Mouse (Mus musculus) Patski (cell line): Measurements from ENCODE around the gene Gmeb1. TPM values are rescaled to one million over a fixed set of nuclear protein-coding genes. Genes with fewer than 3 reads are reported as not detected.
A peak's percentile ranks its signal among the peaks of the same experiment; 100 is the strongest.
"Not testable (repeated sequence)": the region's sequence is repeated elsewhere in the genome, so short reads cannot be mapped to it uniquely, and the experiment has no call there.

Experiments
- ATAC-seq: fragments of 100-300 bp; one replicate; pipeline ENCODE4 v1.8.0; 2021
- CTCF ChIA-PET: fragments of 350-600 bp; sonication (Branson Sonifier 250); formaldehyde crosslinking; loops from one replicate; lab custom pipeline; 2022; ENCODE audit warnings: inconsistent platforms; lab: Charles Lee
- POLR2A ChIA-PET: fragments of 350-600 bp; sonication (Branson Sonifier 250); formaldehyde crosslinking; loops from one replicate; lab custom pipeline; 2022; ENCODE audit warnings: antibody characterized with exemption, inconsistent platforms; lab: Charles Lee
- DNase-seq: peaks from one replicate; pipeline ENCODE4 v3.0.0-alpha.2; 2011; ENCODE audit warnings: low read depth, low spot score
- H3K27me3 ChIP-seq: fragments of 371-371 bp; one replicate; pipeline ENCODE4 v1.5.1; 2021
- CTCF ChIP-seq: fragments of 100-300 bp; IDR thresholded peaks from one replicate; pipeline ENCODE4 v1.5.1; 2021
- in situ Hi-C: fragments of 300-500 bp; cut with MboI; formaldehyde crosslinking; loops from 3 replicates; pipeline ENCODE4 v1.11.1; 2018; ENCODE audit warnings: low pct_unique_long_range_greater_than_20kb, mixed read lengths
- polyA plus RNA-seq: library from polyadenylated mRNA; unstranded; gene quantifications from one replicate; pipeline ENCODE4 v1.2.3, GENCODE M21; 2021

The Gmeb1 gene
- polyA plus RNA-seq, 1 experiment from 2014 or later, result 14.0 TPM

DNA sequence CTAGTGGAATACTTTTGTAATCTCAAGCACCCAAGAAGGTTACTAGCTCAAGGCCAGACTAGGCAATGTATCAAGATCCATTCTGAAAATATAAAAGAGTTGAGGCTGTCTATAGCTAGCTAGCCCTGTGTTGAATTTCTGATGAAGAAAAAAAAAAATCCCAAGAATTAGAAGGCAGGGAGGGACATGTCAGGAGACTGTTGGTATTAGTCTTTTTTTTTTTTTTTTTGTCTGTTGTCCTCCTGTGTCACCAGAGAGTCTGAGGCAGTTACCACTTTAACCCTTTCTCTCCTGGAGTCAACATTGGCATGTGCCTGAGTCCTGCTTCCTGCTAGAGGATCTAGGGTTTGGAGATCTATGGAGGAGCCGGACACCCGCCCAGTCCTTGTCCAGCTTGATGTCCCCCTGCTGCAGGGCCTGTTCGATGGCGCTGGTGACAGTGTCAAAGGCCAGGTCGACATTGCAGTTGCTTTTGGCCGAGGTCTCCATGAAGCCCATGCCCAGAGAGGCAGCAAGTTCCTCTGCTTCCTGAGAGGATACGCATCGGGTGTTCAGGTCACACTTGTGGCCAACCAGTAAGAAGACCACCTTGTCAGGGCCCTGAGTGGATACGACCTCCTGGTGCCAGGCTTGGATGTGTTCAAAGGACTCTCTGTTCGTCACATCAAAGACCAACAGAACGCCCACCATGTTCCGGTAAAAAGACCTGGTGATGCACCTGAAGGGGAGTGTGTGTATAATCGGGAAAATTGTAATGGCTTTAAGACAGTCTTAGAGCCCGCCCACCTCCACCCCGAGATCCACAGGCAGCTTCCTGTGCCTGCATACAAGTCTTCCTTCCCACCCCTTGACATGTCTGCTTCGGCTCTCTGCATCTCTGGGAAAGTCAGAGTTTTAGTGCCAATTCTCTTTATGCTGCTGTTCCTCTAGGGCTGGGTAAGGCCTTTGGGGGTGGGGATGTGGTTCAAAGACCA is 40.9 kb upstream of the Gmeb1 start:
- in situ Hi-C loops, result loop anchor here (5.0 kb wide), 1 partner anchor 110 kb away; no protein-coding TSS in a partner anchor
- POLR2A ChIA-PET, result no interaction called here
- CTCF ChIA-PET, result no interaction called here
- ATAC-seq, result no peak
- no peak for TF ChIP-seq CTCF
- DNase-seq, result no peak
- no peaks in the 10 kb centered on the region for H3K27me3 ChIP-seq

GRCm38 (mm10) chr4:132301486-132301885 is 40.1 kb upstream of the Gmeb1 start:
- POLR2A ChIA-PET, result no interaction called here
- no peak for TF ChIP-seq CTCF
- DNase-seq, result no peak

GRCm38 (mm10) chr4:132299849-132300248 is 38.4 kb upstream of the Gmeb1 start:
- TF ChIP-seq CTCF, result no peak
- ChIA-PET CTCF (interaction anchor here (1.7 kb wide), 1 partner anchor 10 kb away, joined by 4 read pairs; no protein-coding TSS in a partner anchor), POLR2A (no interaction called here)
- DNase-seq (no peak), ATAC-seq (no peak)
- in situ Hi-C loops, result loop anchor here (5.0 to 10.0 kb wide), 2 partner anchors 112 to 215 kb away; partner anchors contain the start of gene Sesn2
- H3K27me3 ChIP-seq, result no peaks in the 10 kb centered on the region

More at GRCm38 (mm10) chr4:132301486-132301885, 40.1 kb upstream of the Gmeb1 start:
- in situ Hi-C loops, result loop anchor here (5.0 kb wide), 1 partner anchor 111 kb away; no protein-coding TSS in a partner anchor
- CTCF ChIA-PET, result no interaction called here
- H3K27me3 ChIP-seq, result no peaks in the 10 kb centered on the region
- ATAC-seq, result no peak

DNA sequence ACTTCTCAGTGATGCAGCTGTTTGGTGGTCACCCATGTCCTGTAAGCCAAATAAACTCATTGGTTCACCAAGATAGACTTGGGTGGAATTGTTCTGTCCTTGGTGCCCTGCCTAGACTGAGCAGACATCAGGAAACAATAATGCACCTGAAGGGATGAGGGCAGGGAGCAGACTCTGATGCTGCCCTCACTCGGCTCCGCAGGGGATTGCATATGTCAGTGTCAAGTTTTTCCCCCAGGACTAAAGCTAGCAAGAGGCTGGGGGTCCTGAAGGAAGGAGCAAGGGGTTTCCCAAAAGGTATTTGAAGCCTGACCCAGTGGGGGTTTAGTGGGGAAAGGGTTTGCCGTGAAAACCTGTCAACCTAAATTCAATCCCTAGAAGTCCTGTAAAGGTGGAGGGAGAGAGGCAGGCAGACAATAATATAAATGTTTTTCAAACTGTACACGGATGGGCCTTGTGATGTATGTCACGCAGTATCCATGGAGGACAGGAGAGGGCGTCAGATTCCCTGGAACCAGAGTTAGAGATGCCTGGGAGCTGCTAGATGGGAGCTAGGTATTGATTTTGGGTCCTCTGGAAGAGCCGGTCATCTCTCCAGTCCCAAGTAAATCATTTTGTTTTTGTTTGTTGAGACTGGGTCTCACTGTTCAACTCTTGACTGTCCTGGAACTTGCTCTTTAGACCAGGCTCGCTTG is 34.4 kb upstream of the Gmeb1 start:
- in situ Hi-C loops, result loop anchor here (10.0 kb wide), 1 partner anchor 219 kb away; the partner anchor contains the start of gene Sesn2
- H3K27me3 ChIP-seq, result no peaks in the 10 kb centered on the region
- CTCF ChIA-PET, result interaction anchor here (0.8 to 1.2 kb wide), 3 partner anchors 11 to 218 kb away, joined by 3 to 4 read pairs (median 3); no protein-coding TSS in a partner anchor
- POLR2A ChIA-PET, result no interaction called here
- DNase-seq (no peak), ATAC-seq (no peak)
- peak; percentile 39 for TF ChIP-seq CTCF

- in situ Hi-C loops, result loop anchor here (10.0 kb wide), 1 partner anchor 221 kb away; the partner anchor contains the start of gene Sesn2
- POLR2A ChIA-PET, result interaction anchor here (1.0 kb wide), 1 partner anchor 19 kb away, joined by 3 read pairs; the partner anchor contains the start of gene Taf12
- DNase-seq (no peak), ATAC-seq (no peak)
- CTCF ChIA-PET, result interaction anchor here (0.9 kb wide), 1 partner anchor 16 kb away, joined by 3 read pairs; no protein-coding TSS in a partner anchor
- H3K27me3 ChIP-seq, result no peaks in the 10 kb centered on the region
- no peak for TF ChIP-seq CTCF
Observed at GRCm38 (mm10) chr4:132293682-132294240, 32.4 kb upstream of the Gmeb1 start.

GRCm38 (mm10) chr4:132292988-132293387 is 31.6 kb upstream of the Gmeb1 start:
- peak; percentile 64 for TF ChIP-seq CTCF
- POLR2A ChIA-PET, result no interaction called here
- no peaks in the 10 kb centered on the region for H3K27me3 ChIP-seq
- in situ Hi-C loops, result loop anchor here (10.0 kb wide), 1 partner anchor 222 kb away; the partner anchor contains the start of gene Sesn2
- DNase-seq, result no peak
- ATAC-seq, result no peak
- CTCF ChIA-PET, result interaction anchor here (1.2 kb wide), 1 partner anchor 14 kb away, joined by 6 read pairs; no protein-coding TSS in a partner anchor

- DNase-seq, result no peak
- POLR2A ChIA-PET, result interaction anchor here (1.6 kb wide), 1 partner anchor 17 kb away, joined by 4 read pairs; the partner anchor contains the start of gene Taf12
- TF ChIP-seq CTCF, result no peak
- H3K27me3 ChIP-seq, result no peaks in the 10 kb centered on the region
- no peak for ATAC-seq
- CTCF ChIA-PET, result interaction anchor here (0.9 to 1.2 kb wide), 4 partner anchors 13 to 54 kb away, joined by 3 to 6 read pairs (median 4); no protein-coding TSS in a partner anchor
- in situ Hi-C loops, result loop anchor here (10.0 kb wide), 1 partner anchor 223 kb away; the partner anchor contains the start of gene Sesn2
Observed at GRCm38 (mm10) chr4:132291624-132292335, 30.4 kb upstream of the Gmeb1 start.

DNA sequence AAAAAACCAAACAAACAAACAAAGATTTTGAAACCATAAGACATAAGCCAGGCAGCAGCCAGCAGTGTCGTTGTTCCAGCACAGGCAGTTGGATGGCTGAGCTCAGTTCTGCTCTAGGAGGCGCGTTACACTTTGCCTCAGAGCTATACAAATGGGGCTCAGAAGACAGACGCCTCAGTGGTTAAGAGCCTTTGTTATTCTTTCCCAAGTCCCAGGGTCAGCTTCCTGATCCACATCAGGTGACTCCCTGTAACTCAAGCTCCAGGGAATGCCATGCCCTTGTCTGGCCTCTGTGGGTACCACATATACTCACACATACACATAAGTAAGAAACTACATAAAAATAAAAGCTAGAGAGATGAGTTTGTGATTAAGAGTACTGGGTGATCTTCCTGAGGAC is 29.7 kb upstream of the Gmeb1 start:
- in situ Hi-C loops, result loop anchor here (10.0 kb wide), 1 partner anchor 224 kb away; the partner anchor contains the start of gene Sesn2
- no peak for TF ChIP-seq CTCF
- ATAC-seq (no peak), DNase-seq (no peak)
- no peaks in the 10 kb centered on the region for H3K27me3 ChIP-seq
- ChIA-PET POLR2A (interaction anchor here (0.6 to 1.6 kb wide), 2 partner anchors 17 to 19 kb away, joined by 4 to 7 read pairs; partner anchors contain the start of gene Taf12), CTCF (interaction anchor here (0.9 to 1.0 kb wide), 2 partner anchors 26 to 54 kb away, joined by 3 read pairs; no protein-coding TSS in a partner anchor)

- DNase-seq, CTCF ChIA-PET, ATAC-seq, H3K27me3 ChIP-seq, in situ Hi-C loops, POLR2A ChIA-PET: not testable (repeated sequence)
Observed at GRCm38 (mm10) chr4:132288840-132289239, 27.4 kb upstream of the Gmeb1 start.
